Mouse (Mus musculus): ENCODE measurements at regions not wholly inside any gene's neighbourhood (a gene's known extent, or its start where the extent isn't known, plus 50 kb on each side); places are given as distances from the start of the nearest gene placed in this dataset.

- no peak for DNase-seq (ENCODE audit: low read depth, low spot score)
These were observed 53.7 kb upstream of the Ralgps2 start for GRCm38 (mm10) chr1:156993105-156993504.

- no peak for DNase-seq (ENCODE audit: low read depth, low spot score)
These were observed 53.1 kb upstream of the Ralgps2 start for GRCm38 (mm10) chr1:156992536-156992935.

GRCm38 (mm10) chr1:156990567-156991494 is 51.4 kb upstream of the Ralgps2 start:
- DNase-seq (ENCODE audit: low read depth, low spot score): no peak

GRCm38 (mm10) chr1:156990112-156990511 is 50.7 kb upstream of the Ralgps2 start:
- no peak for DNase-seq (ENCODE audit: low read depth, low spot score)

GRCm38 (mm10) chr1:156989149-156989785 is 49.8 kb upstream of the Ralgps2 start:
- DNase-seq (ENCODE audit: low read depth, low spot score): no peak

All from ES-CJ7 (cell line).